Mouse (Mus musculus) c-Kit-negative CD71-positive TER-119-positive erythroid progenitor cells, embryonic 14.5 days (primary cell): Measurements from ENCODE around the gene Actr2.

ENCODE experiments used
- DNase-seq: peaks from one replicate; pipeline ENCODE4 v3.0.0-alpha.2; 2013; ENCODE audit warnings: low read depth, low spot score

The Actr2 gene

GRCm38 (mm10) chr11:20017937-20018336 is 94.8 kb downstream of the Actr2 start:
- no peak for DNase-seq

GRCm38 (mm10) chr11:20013366-20013765 is 99.3 kb downstream of the Actr2 start:
- no peak for DNase-seq
